Mouse (Mus musculus): ENCODE measurements around the gene Gm16503.
"Not testable (repeated sequence)": the region's sequence is repeated elsewhere in the genome, so short reads cannot be mapped to it uniquely, and the experiment has no call there.

DNA sequence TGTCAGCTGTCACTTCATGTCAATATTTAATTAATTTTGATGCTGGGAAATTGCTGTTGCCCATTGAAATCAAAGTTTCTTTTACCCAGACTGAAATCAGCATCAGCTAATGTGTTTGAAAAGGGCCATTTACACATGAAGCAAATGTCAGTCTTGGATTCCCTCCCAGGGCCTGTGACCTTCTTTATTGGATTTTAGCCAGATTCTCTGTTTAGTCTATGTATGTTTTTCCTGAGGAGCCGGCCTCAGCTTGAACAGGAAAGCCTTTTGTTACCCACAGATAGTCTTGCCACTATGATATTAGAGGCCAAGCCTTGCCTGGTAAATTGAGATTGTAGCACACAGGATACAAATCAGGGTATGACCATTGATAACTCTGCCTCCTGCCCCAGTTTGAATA is 19.1 kb downstream of the Gm16503 start:
- TF ChIP-seq TAL1, GATA1 (IDR thresholded peaks at IDR 0.05; ENCODE audit: low read length): not testable (repeated sequence)

Data from erythroblast, embryonic 14.5 days (primary cell).